Mouse (Mus musculus): Measurements from ENCODE around the gene Zfp94.

Zfp94 gene

DNA sequence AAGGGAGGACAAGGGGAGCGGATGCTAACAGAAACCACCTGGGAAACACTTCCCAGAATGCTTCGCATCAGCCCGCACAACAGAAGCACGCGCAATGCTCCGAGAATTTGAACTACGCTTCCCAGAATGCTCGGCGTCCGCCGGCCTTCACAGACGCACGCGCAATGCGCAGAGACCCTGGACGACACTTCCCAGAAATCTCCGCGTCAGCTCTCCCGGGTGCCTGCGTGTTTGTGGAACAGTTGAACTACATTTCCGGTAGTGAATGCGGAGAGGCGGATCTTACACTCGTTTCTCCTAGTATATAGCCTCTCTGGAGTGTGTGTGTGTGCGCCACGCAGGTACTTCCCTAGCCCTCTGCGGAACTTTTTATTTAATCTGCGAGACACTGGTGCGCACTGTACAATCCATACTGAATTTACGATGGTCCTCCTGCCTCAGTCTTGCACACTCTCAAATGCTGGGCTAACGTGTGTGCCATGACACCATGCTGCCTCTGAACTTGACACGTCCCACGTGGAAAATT is at the start of gene Zfp94:
TSS of gene Zfp94 (minus strand) at position 100 of the 526 bp plus-strand sequence.
- DNase-seq: peak; percentile 84 to 86

- no peak for DNase-seq
Observed at GRCm38 (mm10) chr7:24365258-24366014, 49.0 kb upstream of the Zfp94 start.

DNA sequence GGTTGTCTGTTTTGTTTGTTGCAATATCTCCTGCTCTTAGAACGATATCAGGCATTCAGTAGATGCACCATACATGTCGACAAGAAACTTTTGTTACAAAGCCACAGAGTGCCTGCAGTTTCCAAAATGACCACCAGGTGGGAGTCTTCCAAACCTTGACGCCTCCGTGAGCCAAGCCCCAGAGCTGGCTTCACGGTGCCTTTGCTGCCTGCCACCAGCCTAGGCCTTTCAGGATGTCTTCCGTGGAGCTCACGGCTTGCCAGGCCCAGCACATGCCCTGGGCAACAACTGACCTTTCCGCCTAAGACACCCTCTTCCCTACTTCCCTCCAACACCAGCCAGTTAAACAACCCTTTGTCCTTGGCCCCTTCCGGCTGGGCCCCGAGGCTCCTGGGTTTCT is 48.4 kb upstream of the Zfp94 start:
- DNase-seq: peak; percentile 89 to 91

GRCm38 (mm10) chr7:24363228-24363627 is 46.8 kb upstream of the Zfp94 start:
- DNase-seq: peak; percentile 68 to 69

DNA sequence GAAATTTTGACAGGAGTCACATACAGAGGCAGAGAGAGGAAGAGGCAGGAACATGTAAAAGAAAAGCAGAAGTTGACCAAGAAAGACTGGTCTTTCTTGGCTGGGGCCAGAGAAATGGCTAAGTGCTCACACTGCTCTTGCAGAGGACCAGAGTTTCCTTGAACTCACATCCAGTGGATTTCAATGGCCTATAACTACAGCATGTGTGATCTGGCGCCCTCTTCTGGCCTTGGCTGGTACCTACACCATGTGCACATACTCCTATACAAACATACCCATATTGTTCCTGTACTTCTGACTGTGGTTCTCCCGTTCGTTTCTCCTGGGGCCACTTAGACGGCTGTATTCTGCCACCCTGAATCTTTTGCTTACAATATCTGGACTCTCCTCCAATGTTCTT is 44.5 kb upstream of the Zfp94 start:
- peak; percentile 39 to 43 for DNase-seq

DNA sequence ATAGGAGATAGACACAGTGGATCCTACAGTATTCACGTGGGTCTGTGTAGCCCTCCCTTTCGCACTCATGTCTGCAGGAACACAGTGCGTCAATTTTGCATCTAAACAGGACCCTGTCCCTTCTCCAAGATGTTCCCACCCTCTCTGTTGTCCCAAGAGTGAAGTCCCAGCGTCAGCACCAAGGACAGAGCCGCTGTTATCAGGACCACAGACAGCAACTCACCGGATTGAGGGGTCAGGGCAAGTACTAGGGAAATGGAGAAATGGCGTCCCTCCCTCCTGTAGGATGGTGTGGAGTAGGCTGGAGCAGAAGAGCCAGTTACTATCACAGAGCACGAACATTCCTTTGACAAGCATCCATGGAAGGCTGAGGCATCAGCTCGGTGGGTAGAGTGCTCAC is 42.8 kb upstream of the Zfp94 start:
- peak in 1 of 2 experiments; percentile 27 for DNase-seq

- peak; percentile 54 to 60 for DNase-seq
Observed at GRCm38 (mm10) chr7:24357899-24358298, 41.4 kb upstream of the Zfp94 start.

GRCm38 (mm10) chr7:24356081-24356480 is 39.6 kb upstream of the Zfp94 start:
- no peak for DNase-seq

DNA sequence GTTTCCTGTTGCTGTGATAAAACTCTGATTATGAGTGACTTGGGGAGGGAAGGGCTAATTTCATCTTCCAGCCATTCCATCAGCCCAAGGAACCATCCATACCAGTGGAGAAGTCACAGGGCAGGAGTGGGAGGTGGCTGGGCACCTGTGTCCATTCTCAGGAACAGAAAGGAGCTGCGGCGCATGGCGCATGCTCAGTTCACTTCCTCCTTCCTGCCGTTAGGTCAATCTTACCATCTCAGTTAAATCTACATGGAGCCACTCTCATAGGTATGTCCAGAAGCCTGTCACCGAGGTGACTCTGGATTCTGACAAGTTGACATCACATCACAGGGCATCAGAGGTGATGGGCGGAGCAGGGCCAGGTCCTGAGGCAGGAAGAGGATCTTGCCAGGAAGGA is 39.2 kb upstream of the Zfp94 start:
- DNase-seq: no peak

DNA sequence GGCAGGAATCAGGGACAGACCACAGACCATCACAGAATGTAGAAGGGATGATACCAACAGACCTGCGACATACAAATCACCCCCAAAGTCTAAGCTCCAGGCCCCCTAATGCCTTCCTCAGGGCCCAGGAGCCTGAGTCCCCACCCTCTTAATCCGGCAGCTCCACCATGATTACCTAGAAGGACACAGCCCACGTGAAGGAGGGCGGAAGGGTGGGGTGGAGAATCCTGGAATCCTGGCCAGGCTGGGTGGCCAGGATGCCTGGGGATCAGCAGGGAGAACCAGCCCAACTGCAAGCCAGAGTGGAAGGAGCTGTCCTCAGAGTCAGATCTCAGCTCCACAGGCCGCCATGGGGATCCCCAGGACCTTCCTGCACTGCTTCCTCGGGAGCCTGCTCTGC is 32.4 kb upstream of the Zfp94 start, which contains the start of gene Lypd5:
TSS of gene Lypd5 (plus strand) at position 301 of the 400 bp plus-strand sequence.
- DNase-seq: no peak

- no peak for DNase-seq
Observed at GRCm38 (mm10) chr7:24346444-24346843, 30.0 kb upstream of the Zfp94 start.

- no peak for DNase-seq
Observed at GRCm38 (mm10) chr7:24343701-24344272, 27.3 kb upstream of the Zfp94 start.

DNA sequence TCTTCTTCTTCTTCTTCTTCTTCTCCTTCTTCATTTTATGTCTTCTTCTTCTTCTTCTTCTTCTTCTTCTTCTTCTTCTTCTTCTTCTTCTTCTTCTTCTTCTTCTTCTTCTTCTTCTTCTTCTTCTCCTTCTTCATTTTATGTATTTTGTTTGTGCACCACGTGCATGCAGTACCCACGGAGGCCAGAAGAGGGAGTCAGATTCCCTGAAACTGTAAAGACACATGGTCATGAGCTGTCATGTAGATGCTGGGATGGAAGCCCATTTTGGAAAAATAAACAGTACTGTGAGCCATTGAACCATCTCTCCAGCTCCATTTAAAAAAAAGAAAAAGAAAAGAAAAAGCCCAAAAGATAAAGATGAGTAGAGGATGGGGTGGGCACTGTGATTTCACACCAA is 21.8 kb upstream of the Zfp94 start:
- DNase-seq: peak in 1 of 2 experiments; percentile 23

GRCm38 (mm10) chr7:24335699-24336309 is 19.3 kb upstream of the Zfp94 start:
- peak; percentile 79 to 82 for DNase-seq

DNA sequence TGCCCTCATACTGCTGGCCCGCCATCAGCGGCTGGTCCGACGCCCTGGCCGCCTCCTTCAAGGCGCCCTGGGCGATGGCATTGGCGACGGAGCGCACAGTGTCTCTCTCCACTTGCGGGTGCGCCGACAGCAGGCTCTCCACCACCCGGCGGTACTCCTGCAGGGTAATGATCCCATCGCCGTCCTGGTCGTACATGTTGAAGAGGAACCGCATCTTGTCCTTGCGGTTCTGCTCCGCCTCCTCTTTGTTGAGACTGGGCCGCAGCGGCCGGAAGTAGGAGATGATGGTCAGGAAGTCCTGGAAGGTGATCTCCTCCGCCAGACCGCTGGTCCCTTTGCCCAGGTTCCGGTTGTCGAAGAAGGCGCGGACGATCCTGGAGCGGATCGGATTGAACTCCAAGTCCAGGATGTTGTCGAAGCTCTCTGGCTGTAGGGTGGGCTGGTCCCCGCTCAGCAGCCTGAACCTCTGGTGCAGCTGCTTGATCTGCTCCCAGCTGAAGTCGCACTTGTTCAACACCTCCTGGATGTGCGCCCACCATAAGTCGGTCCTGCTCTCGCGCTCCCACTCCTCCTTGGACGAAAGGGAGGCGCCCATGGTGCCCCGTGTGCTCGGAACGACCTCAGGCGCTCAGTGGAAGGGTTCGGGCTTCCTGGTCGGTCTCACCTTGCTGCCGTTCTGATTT is 17.0 kb upstream of the Zfp94 start, which contains the start of gene Tescl:
TSS of gene Tescl (minus strand) at position 633 of the 683 bp plus-strand sequence.
- no peak for DNase-seq

DNA sequence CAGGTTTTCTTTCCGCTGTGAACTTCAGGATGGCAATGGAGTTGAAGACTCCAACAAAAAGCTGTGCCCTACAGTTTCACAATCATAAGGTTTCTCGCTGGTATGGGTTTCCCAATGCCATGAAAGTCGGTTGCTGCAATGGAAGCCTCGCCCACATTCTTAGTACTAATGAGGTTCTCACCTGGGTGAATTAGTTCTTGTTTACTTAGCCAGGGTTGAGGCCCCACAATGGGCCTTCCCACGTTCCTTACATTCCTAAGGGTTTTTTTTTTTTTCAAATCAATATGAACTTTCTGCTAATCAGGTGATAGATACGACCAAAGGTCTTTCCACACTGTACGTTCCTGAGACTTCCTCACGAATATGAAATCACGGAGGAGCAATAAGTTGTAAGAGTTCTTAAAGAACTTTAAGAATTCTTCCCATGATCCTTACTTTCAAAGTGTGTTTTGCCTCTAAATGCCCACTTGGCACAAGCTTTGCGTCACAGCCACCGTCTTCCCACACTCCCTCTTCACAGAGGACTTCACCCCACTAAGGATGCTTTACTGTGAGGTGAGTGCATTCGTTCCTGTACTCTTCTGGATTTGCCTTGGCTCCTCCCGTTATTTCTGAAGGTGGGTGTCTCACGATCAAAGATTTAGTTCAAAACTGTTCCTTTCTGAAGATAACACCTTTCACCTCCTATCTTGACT is 11.0 kb upstream of the Zfp94 start:
- DNase-seq: no peak

- DNase-seq: no peak
Observed at GRCm38 (mm10) chr7:24326273-24327135, 10.0 kb upstream of the Zfp94 start.

GRCm38 (mm10) chr7:24325675-24326128 is 9.2 kb upstream of the Zfp94 start:
- DNase-seq: no peak

DNA sequence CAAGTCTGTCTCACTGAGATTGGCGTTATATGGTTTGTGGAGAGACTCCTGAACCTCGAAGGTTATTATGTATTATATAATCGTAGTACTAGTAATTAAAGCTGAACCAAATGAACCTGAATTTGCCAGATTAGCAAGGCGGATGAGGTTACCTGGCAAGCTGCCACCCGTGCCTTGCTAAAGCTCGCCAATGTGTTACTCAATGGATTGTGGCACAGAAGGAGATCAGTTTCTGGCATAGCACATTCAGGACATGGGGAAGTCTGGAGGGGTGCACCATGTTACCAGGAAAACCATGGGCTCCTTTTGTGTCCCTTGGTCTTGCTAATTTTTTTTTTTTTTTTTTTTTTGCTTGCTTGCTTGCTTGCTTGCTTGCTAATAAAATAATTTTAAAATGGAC is 8.7 kb upstream of the Zfp94 start:
- no peak for DNase-seq

DNA sequence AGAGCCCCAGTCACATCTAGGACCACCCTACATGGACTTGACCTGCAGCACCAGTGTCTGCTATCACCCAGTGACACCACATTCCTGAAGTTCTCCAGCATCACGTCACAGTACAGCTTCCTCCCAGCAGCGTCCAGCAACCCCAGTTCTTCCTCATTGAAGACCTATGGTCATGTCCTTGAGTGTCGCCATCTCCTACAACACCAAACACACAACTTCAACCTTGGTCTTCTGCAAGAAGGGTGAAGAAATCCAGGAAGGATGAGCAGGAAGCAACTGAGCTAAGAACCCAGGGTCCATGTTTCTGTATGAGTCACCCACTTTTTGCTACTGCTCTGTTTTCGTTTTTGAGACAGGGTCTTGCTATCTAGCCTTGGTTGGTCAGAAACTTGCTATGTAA is 6.1 kb upstream of the Zfp94 start:
- DNase-seq: no peak

GRCm38 (mm10) chr7:24318942-24319341 is 2.5 kb upstream of the Zfp94 start:
- DNase-seq: no peak

All from B cell, adult 2 months (primary cell).